Mouse (Mus musculus): ENCODE results near the gene Ech1. TPM values are rescaled to one million over a fixed set of nuclear protein-coding genes. Genes with fewer than 3 reads are reported as not detected.
A peak's percentile ranks its signal among the peaks of the same experiment; 100 is the strongest.
"Not testable (repeated sequence)": the region's sequence is repeated elsewhere in the genome, so short reads cannot be mapped to it uniquely, and the experiment has no call there.

The Ech1 gene
- polyA plus RNA-seq, 1 experiment: 132 TPM

DNA sequence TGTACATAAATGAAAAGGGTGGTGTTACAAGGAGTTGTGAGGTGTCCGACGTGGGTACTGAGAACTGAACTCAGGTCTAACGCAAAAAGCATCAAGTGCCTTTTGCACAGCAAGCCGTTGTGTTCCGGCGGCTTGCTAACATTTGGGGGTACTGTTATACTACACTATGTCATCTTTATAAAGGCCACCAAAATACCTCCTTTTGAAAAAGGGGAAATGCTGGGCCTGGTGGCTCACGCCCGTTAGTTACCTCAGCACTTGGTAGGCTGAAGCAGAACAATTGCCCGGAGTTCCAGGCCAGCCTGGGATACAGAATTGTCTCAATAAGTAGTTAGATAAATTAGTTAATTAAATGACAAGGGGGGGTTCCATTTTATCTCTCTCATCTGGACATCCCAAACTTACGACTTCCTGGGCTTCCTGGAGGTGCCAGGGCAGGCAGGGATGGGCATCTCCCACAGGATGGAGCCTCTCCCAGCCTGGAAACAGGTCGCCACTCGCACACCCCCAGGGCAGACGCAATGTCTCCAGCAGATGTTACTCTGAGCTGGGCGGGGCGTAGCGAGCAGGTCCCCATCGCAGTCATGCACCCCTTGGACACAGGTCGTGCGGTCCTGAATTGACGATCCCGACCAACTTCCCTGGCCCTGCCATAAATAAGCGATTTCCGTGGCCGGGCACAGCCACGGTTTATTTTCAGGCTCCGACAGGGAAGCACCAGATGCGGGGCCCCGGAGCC, 41.9 kb downstream of the Ech1 start:
- Histone ChIP-seq H3K4me3 (no peak overlapping the region), H3K27me3 (ENCODE audit: control insufficient read depth, insufficient read depth, insufficient read length) (no peaks in the 10 kb centered on the region), H3K4me2 (ENCODE audit: low read depth) (no peak overlapping the region), H3K36me3 (ENCODE audit: control insufficient read depth, insufficient read depth) (no peaks in the 10 kb centered on the region), H3K79me2 (ENCODE audit: control insufficient read depth, insufficient read depth) (no peaks in the 10 kb centered on the region), H3ac (ENCODE audit: control insufficient read depth, insufficient read length) (no peak overlapping the region)
- TF ChIP-seq TCF12 (IDR thresholded peaks at IDR 0.05; ENCODE audit: insufficient read depth, poor library complexity, severe bottlenecking) (no peak), USF1 (IDR thresholded peaks at IDR 0.05; ENCODE audit: low read depth) (no peak), REST (IDR thresholded peaks at IDR 0.05; ENCODE audit: insufficient read depth, insufficient read length) (no peak), CEBPB (IDR thresholded peaks at IDR 0.05; ENCODE audit: insufficient read depth, poor library complexity, severe bottlenecking) (no peak), TCF3 (IDR thresholded peaks at IDR 0.05; ENCODE audit: insufficient read length, low read depth) (no peak), POLR2AphosphoS2 (IDR thresholded peaks at IDR 0.05; ENCODE audit: insufficient read length, low read depth) (no peak), MYOD1 (IDR thresholded peaks at IDR 0.05; ENCODE audit: control insufficient read depth in 1 of 3, insufficient read length in 2 of 3, low read depth in 2 of 3) (no peak), SRF (IDR thresholded peaks at IDR 0.05; ENCODE audit: control insufficient read depth, insufficient read length, low read depth) (no peak), E2F4 (IDR thresholded peaks at IDR 0.05; ENCODE audit: insufficient read depth) (no peak), MYOG (IDR thresholded peaks at IDR 0.05; ENCODE audit: control insufficient read depth in 1 of 3, insufficient read depth in 1 of 3, insufficient read length in 2 of 3, low read depth in 2 of 3) (no peak), POLR2A (IDR thresholded peaks at IDR 0.05; ENCODE audit: insufficient read length, low read depth) (no peak), MAX (IDR thresholded peaks at IDR 0.05; ENCODE audit: low read depth) (no peak)

DNA sequence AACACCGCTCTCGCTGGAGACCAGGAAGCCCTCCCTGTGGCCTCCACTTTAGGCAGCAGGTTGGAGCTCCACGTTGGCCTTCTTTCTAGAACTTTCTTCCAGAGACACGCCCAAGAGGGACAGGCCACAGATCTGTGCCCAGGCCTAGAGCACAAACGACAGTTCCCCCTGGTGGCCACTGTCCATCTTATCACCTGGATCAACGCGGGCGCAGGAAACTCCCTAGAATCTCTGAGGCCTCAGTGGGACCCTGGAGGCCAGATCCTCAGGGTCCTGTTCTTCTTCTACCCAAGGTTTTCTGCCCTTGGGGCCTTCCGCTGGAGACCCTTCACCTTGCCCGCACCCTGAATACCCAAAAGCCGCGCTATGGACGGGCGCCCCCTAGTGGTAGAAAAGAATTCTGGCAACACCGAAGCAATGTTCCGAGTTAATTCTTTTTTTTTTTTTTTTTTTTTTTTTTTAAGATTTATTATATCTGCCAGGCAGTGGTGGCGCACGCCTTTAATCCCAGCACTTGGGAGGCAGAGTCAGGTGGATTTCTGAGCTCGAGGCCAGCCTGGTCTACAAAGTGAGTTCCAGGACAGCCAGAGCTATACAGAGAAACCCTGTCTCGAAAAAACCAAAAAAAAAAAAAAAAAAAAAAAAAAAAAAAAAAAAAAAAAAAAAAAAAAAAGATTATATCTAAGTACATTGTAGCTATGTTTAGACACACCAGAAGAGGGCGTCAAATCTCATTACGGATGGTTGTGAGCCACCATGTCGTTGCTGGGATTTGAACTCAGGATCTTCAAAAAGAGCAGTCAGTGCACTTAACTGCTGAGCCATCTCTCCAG, 42.7 kb downstream of the Ech1 start:
- H3K27me3 ChIP-seq (ENCODE audit: control insufficient read depth, insufficient read depth, insufficient read length); H3ac ChIP-seq (ENCODE audit: control insufficient read depth, insufficient read length); H3K79me2 ChIP-seq (ENCODE audit: control insufficient read depth, insufficient read depth); H3K36me3 ChIP-seq (ENCODE audit: control insufficient read depth, insufficient read depth); H3K4me3 ChIP-seq: not testable (repeated sequence)
- H3K4me2 ChIP-seq (ENCODE audit: low read depth): peak overlapping the region; percentile 50

DNA sequence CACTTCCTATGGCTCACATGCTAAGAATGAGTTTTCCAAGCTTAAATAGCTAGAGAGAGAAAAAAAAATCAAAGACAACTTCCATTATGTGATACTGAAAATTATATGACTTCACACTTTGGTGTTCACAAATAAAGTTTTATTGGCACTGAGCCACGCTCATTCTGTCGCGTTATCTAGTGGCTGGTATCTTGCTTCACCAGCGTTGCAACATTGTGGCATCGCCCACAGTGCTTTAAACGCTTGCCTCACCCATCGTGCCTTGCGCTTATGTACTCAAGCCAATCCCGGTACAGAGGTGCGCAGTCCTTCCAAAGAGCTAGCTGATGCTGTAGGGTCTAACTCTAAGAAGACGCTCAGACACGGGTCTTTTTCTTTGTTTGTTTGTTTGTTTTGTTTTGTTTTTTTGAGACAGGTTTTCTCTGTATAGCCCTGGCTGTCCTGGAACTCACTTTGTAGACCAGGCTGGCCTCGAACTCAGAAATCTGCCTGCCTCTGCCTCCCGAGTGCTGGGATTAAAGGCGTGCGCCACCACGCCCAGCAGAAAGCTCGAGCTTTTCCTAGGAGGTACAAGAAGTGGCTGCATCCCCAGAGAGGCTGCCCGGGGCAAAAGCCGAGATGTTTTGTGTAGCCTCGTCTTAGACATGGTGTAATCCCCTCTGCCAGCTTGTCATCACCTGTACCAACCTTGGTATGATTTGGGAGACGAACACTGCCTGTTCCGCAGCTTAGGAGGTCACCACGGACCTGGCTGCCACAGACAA, 46.1 kb downstream of the Ech1 start:
- H3K79me2 ChIP-seq (ENCODE audit: control insufficient read depth, insufficient read depth): no peaks in the 10 kb centered on the region
- no peaks in the 10 kb centered on the region for H3K27me3 ChIP-seq (ENCODE audit: control insufficient read depth, insufficient read depth, insufficient read length)
- TF ChIP-seq TCF12 (IDR thresholded peaks at IDR 0.05; ENCODE audit: insufficient read depth, poor library complexity, severe bottlenecking): no peak
- no peak for TF ChIP-seq POLR2AphosphoS2 (IDR thresholded peaks at IDR 0.05; ENCODE audit: insufficient read length, low read depth)
- no peak for TF ChIP-seq USF1 (IDR thresholded peaks at IDR 0.05; ENCODE audit: low read depth)
- no peak for TF ChIP-seq TCF3 (IDR thresholded peaks at IDR 0.05; ENCODE audit: insufficient read length, low read depth)
- TF ChIP-seq CEBPB (IDR thresholded peaks at IDR 0.05; ENCODE audit: insufficient read depth, poor library complexity, severe bottlenecking): no peak
- TF ChIP-seq E2F4 (IDR thresholded peaks at IDR 0.05; ENCODE audit: insufficient read depth): no peak
- no peak for TF ChIP-seq POLR2A (IDR thresholded peaks at IDR 0.05; ENCODE audit: insufficient read length, low read depth)
- TF ChIP-seq MYOD1 (IDR thresholded peaks at IDR 0.05; ENCODE audit: control insufficient read depth in 1 of 3, insufficient read length in 2 of 3, low read depth in 2 of 3): no peak
- TF ChIP-seq REST (IDR thresholded peaks at IDR 0.05; ENCODE audit: insufficient read depth, insufficient read length): no peak
- no peak for TF ChIP-seq MYOG (IDR thresholded peaks at IDR 0.05; ENCODE audit: control insufficient read depth in 1 of 3, insufficient read depth in 1 of 3, insufficient read length in 2 of 3, low read depth in 2 of 3)
- TF ChIP-seq MAX (IDR thresholded peaks at IDR 0.05; ENCODE audit: low read depth): no peak
- TF ChIP-seq SRF (IDR thresholded peaks at IDR 0.05; ENCODE audit: control insufficient read depth, insufficient read length, low read depth): no peak
- no peaks in the 10 kb centered on the region for H3K36me3 ChIP-seq (ENCODE audit: control insufficient read depth, insufficient read depth)
- H3K4me2 ChIP-seq (ENCODE audit: low read depth): no peak overlapping the region
- H3ac ChIP-seq (ENCODE audit: control insufficient read depth, insufficient read length): no peak overlapping the region
- H3K4me3 ChIP-seq: no peak overlapping the region

DNA sequence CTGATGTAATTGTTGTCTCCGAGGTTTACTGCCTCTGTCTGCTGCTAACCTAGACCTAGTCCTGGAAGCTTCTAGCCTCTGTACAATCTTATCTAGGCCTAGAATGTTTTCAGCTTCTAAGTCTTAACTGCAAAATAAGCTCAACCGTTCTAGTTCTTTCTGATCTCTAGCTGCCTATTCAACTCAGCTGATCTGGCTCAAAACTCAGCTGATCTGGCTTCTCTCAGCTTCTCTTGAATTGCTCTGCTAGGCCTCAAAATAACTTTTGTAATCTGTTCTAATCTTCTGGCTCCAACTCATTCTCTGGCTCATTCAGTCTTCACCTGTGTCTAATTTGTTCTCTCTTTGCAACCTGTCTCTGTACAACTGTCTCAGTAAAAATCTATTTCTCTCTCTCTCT, 49.5 kb downstream of the Ech1 start:
- no peak overlapping the region for H3K4me2 ChIP-seq (ENCODE audit: low read depth)
- no peaks in the 10 kb centered on the region for H3K36me3 ChIP-seq (ENCODE audit: control insufficient read depth, insufficient read depth)
- no peak for TF ChIP-seq TCF3 (IDR thresholded peaks at IDR 0.05; ENCODE audit: insufficient read length, low read depth)
- TF ChIP-seq POLR2A (IDR thresholded peaks at IDR 0.05; ENCODE audit: insufficient read length, low read depth): no peak
- TF ChIP-seq MAX (IDR thresholded peaks at IDR 0.05; ENCODE audit: low read depth): no peak
- no peak for TF ChIP-seq MYOD1 (IDR thresholded peaks at IDR 0.05; ENCODE audit: control insufficient read depth in 1 of 3, insufficient read length in 2 of 3, low read depth in 2 of 3)
- TF ChIP-seq MYOG (IDR thresholded peaks at IDR 0.05; ENCODE audit: control insufficient read depth in 1 of 3, insufficient read depth in 1 of 3, insufficient read length in 2 of 3, low read depth in 2 of 3): no peak
- TF ChIP-seq USF1 (IDR thresholded peaks at IDR 0.05; ENCODE audit: low read depth): no peak
- no peak for TF ChIP-seq E2F4 (IDR thresholded peaks at IDR 0.05; ENCODE audit: insufficient read depth)
- TF ChIP-seq CEBPB (IDR thresholded peaks at IDR 0.05; ENCODE audit: insufficient read depth, poor library complexity, severe bottlenecking): no peak
- no peak for TF ChIP-seq REST (IDR thresholded peaks at IDR 0.05; ENCODE audit: insufficient read depth, insufficient read length)
- TF ChIP-seq SRF (IDR thresholded peaks at IDR 0.05; ENCODE audit: control insufficient read depth, insufficient read length, low read depth): no peak
- TF ChIP-seq TCF12 (IDR thresholded peaks at IDR 0.05; ENCODE audit: insufficient read depth, poor library complexity, severe bottlenecking): no peak
- TF ChIP-seq POLR2AphosphoS2 (IDR thresholded peaks at IDR 0.05; ENCODE audit: insufficient read length, low read depth): no peak
- H3K4me3 ChIP-seq: no peak overlapping the region
- no peak overlapping the region for H3ac ChIP-seq (ENCODE audit: control insufficient read depth, insufficient read length)
- no peaks in the 10 kb centered on the region for H3K79me2 ChIP-seq (ENCODE audit: control insufficient read depth, insufficient read depth)
- no peaks in the 10 kb centered on the region for H3K27me3 ChIP-seq (ENCODE audit: control insufficient read depth, insufficient read depth, insufficient read length)

All from myocyte (in vitro differentiated cells).